Mouse (Mus musculus) heart, embryonic 10.5 days (tissue): ENCODE measurements around the gene Mllt6. TPM values are rescaled to one million over a fixed set of nuclear protein-coding genes. Genes with fewer than 3 reads are reported as not detected.
A peak's percentile ranks its signal among the peaks of the same experiment; 100 is the strongest.

Source experiments
- DNase-seq: peaks from one replicate; pipeline ENCODE4 v3.0.0-alpha.2; 2017; ENCODE audit warnings: low spot score
- H3K27ac ChIP-seq: fragments of 300-500 bp; sonication (generic); 2 replicates; pipeline ENCODE4 v1.5.1; 2016; ENCODE audit warnings: mild to moderate bottlenecking
- H3K27me3 ChIP-seq: fragments of 300-500 bp; sonication (generic); 2 replicates; pipeline ENCODE4 v1.6.1; 2016; ENCODE audit warnings: mild to moderate bottlenecking; ENCODE audit not compliant: poor library complexity, insufficient read depth, severe bottlenecking
- H3K36me3 ChIP-seq: fragments of 300-500 bp; sonication (generic); 2 replicates; pipeline ENCODE4 v1.6.1; 2016; ENCODE audit warnings: mild to moderate bottlenecking, moderate library complexity
- H3K4me1 ChIP-seq: fragments of 300-500 bp; sonication (generic); 2 replicates; pipeline ENCODE4 v1.6.1; 2016; ENCODE audit warnings: mild to moderate bottlenecking
- H3K4me3 ChIP-seq: fragments of 300-500 bp; sonication (generic); 2 replicates; pipeline ENCODE4 v1.5.1; 2016; ENCODE audit warnings: mild to moderate bottlenecking, moderate library complexity
- H3K9me3 ChIP-seq: fragments of 300-500 bp; sonication (generic); 2 replicates; pipeline ENCODE4 v1.6.1; 2016; ENCODE audit warnings: mild to moderate bottlenecking, moderate library complexity
- WGBS: fragments of 180-500 bp; shearing (Covaris S2); methylation state at CpG from one replicate; pipeline ENCODE4 v1.1.7; 2016; 5-methylcytosine and 5-hydroxymethylcytosine counted together
- polyA plus RNA-seq: library from polyadenylated mRNA; unstranded; fragments of >200 nt; fragmentation: Nextera tagmentation; extraction: Ambion mirVana; gene quantifications from 2 replicates; pipeline ENCODE4 v1.2.1, GENCODE M21; 2016

Mllt6 gene
- polyA plus RNA-seq, 1 experiment from 2014 or later, result 2.2 TPM

DNA sequence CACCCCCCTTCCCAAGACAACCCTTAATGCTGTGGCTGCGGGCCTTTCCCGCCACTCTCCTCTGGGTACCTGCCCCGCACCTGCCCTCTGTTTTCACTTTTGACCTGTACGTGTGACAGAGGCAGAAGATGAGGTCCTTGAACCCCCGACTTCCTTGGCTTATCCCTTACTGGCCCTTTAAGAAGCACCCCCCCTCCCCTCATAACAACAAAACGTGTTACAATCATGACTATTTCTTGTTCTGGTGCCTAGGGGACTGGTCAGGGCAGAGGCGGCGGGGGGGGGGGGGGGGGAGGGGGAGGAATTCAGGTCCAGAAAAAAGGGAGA is 1.1 kb downstream of the Mllt6 start:
- no peak for DNase-seq
- H3K4me3 ChIP-seq, result peak overlapping the region; percentile 91
- peaks cover 69% of the 10 kb centered on the region for H3K4me1 ChIP-seq
- peaks cover 42% of the 10 kb centered on the region for H3K36me3 ChIP-seq
- H3K9me3 ChIP-seq, result no peaks in the 10 kb centered on the region
- H3K27ac ChIP-seq, result peak overlapping the region; percentile 97
- H3K27me3 ChIP-seq, result 0 out of 2 replicates have a peak, but pooled peaks cover 11% of the 10 kb centered on the region
- under 1% methylated on average over 6 of the region's 8 CpGs for WGBS

DNA sequence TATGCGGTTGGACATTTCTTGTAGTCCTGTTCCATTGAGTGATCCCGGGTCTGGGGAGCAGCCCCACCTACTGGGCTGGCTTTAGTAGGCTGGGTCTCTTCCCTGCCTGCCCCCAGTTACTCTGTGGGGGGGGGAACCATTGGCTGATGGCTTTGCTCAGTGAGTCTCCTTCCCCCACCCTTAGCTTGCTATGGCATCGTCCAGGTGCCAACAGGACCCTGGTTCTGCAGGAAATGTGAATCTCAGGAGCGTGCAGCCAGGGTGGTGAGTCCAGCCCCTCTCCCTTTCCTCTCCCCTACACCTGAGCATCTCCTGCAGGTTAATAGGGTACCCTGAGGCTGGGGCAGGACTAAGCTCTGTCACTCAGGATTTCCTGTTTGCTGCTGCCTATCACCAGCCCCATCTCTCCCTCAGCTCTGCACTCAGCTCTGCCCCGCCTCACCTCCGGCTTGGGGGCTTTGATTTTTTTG is 1.6 kb downstream of the Mllt6 start:
- Histone ChIP-seq H3K27me3 (0 out of 2 replicates have a peak, but pooled peaks cover 11% of the 10 kb centered on the region), H3K36me3 (peaks cover 44% of the 10 kb centered on the region), H3K4me1 (peaks cover 69% of the 10 kb centered on the region), H3K9me3 (no peaks in the 10 kb centered on the region), H3K27ac (peak overlapping the region; percentile 97), H3K4me3 (peak overlapping the region; percentile 91)
- 33% methylated on average over 6 of the region's 6 CpGs for WGBS
- no peak for DNase-seq

DNA sequence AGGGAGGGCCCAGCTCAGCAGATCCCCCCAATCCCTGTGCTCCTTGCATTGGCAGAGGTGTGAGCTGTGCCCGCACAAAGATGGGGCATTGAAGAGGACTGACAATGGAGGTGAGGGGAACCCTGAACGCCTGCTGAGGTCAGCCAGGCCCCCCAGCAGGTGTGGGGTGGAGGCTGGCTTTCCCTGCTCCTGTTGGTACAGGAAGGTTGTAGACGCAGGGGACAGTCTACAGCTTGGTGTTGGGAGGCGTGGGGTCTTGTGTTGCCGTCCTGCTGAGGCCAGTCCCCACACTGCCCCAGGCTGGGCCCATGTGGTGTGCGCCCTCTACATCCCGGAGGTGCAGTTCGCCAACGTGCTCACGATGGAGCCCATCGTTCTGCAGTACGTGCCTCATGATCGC is 2.2 kb downstream of the Mllt6 start:
- Histone ChIP-seq H3K27ac (0 out of 2 replicates have a peak overlapping the region, but pooled peaks have one; percentile 97), H3K27me3 (0 out of 2 replicates have a peak, but pooled peaks cover 11% of the 10 kb centered on the region), H3K4me3 (peak overlapping the region; percentile 91; the same call in 1 of the 2 replicates), H3K9me3 (no peaks in the 10 kb centered on the region), H3K4me1 (peaks cover 70% of the 10 kb centered on the region), H3K36me3 (peaks cover 49% of the 10 kb centered on the region)
- WGBS, result 86% methylated on average over 13 of the region's 13 CpGs
- DNase-seq, result no peak

DNA sequence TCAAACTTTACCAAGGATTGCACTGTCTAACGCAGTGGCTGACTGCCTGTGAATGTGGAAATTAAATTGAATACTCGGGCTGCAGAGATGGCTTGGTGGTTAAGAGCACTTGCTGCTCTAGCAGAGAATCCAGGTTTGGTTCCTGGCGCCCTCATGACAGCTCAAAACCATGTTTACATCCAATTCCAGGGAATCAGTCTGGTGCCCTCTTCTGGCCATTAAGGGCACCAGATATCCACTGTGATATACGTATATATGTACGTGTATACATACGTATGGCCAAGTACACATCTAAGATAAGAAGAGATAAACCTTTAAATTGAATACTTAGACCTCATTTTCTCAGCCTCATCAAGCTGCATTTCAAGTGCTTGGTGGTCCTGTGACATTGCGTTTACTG is 3.0 kb downstream of the Mllt6 start:
- WGBS, result 90% methylated on average over 7 of the region's 7 CpGs
- Histone ChIP-seq H3K27ac (no peak overlapping the region), H3K4me1 (peaks cover 70% of the 10 kb centered on the region), H3K9me3 (no peaks in the 10 kb centered on the region), H3K27me3 (0 out of 2 replicates have a peak, but pooled peaks cover 7% of the 10 kb centered on the region), H3K4me3 (no peak overlapping the region), H3K36me3 (peaks cover 57% of the 10 kb centered on the region)
- DNase-seq, result no peak

DNA sequence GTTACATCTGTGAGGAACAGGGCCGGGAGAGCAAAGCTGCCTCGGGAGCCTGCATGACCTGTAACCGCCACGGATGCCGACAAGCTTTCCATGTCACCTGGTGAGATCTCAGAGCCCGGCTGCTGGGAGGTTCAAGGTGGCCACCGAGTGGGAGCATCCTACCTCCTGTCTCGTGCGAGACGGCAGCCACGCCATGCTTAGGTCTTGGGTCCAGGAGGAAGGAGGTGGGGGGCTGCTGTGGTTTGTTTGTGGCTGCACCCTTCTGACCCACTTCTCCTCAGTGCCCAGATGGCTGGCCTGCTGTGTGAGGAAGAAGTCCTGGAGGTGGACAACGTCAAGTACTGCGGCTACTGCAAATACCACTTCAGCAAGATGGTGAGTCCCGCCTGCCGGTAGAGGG is 3.6 kb downstream of the Mllt6 start:
- H3K27me3 ChIP-seq, result 0 out of 2 replicates have a peak, but pooled peaks cover 1% of the 10 kb centered on the region
- no peak overlapping the region for H3K27ac ChIP-seq
- DNase-seq, result no peak
- H3K36me3 ChIP-seq, result peaks cover 63% of the 10 kb centered on the region
- no peaks in the 10 kb centered on the region for H3K9me3 ChIP-seq
- WGBS, result 89% methylated on average over 15 of the region's 15 CpGs
- no peak overlapping the region for H3K4me3 ChIP-seq
- H3K4me1 ChIP-seq, result peaks cover 66% of the 10 kb centered on the region

DNA sequence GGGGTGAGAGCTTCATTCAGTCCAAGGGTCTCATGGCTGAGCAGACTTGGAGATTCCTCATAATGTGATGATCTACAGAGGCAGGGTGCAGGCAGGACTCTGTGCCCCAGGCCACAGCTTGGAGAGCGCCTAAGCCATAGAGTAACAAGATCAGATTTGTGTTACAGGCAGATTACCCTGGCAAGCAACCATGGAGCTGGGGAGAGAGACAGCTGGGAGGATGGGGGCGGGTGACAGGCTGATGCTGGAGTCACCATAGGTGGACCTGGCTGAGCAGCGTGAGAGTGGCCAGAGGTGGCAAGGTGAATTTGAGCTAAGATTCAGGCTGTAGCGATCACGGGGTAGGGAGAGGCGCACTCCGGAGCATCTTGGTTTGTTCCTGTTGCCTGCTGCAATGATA is 4.9 kb downstream of the Mllt6 start:
- 85% methylated on average over 7 of the region's 7 CpGs for WGBS
- Histone ChIP-seq H3K27me3 (no peaks in the 10 kb centered on the region), H3K9me3 (no peaks in the 10 kb centered on the region), H3K4me3 (0 out of 2 replicates have a peak overlapping the region, but pooled peaks have one; percentile 47), H3K36me3 (peaks cover 76% of the 10 kb centered on the region), H3K27ac (peak overlapping the region; percentile 91; the same call in 1 of the 2 replicates), H3K4me1 (peaks cover 57% of the 10 kb centered on the region)
- DNase-seq, result no peak

DNA sequence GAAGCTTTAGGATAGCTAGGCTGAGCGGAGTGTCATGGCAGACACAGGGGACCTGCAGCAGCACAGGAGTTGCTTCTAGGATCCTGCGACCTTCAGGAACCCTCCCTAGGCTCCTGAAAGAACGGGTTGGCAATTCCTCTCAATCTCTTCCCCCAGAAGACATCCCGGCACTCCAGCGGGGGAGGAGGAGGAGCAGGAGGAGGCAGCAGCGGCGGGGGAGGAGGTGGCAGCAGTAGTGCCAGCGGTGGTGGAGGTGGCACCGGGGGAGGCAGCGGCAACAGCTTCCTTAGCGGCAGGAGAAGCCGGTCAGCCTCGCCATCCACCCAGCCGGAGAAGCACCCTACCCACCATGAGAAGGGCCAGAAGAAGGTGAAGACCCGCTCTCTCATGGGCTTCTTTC is 6.1 kb downstream of the Mllt6 start:
- no peak for DNase-seq
- H3K27ac ChIP-seq, result peak overlapping the region; percentile 91

DNA sequence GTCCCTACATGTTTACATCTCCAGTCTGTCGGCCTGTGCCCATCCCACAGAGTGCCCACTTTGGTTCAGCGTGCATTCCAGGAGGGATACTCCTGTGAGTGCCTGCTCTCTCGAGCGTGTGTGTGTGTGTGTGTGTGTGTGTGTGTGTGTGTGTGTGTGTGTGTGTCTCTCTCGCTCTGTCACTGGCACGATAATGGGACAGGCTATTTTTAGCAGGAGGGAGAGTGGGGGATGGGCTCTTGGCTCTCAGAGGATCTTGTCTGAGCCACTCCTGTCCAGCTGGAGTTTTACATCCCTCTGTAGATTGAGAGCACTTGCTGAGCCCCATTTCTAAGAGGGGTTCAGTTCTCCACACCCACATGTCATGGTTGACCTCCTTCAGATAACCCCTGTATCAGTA is 6.6 kb downstream of the Mllt6 start:
- peak overlapping the region; percentile 91 for H3K27ac ChIP-seq
- H3K4me3 ChIP-seq, result peak overlapping the region; percentile 47
- DNase-seq, result peak; percentile 93
- WGBS, result 9% methylated on average over 6 of the region's 6 CpGs
- peaks cover 49% of the 10 kb centered on the region for H3K4me1 ChIP-seq
- H3K9me3 ChIP-seq, result no peaks in the 10 kb centered on the region
- H3K36me3 ChIP-seq, result peaks cover 93% of the 10 kb centered on the region
- no peaks in the 10 kb centered on the region for H3K27me3 ChIP-seq

More for the DNA sequence above, 6.1 kb downstream of the Mllt6 start:
- Histone ChIP-seq H3K36me3 (peaks cover 88% of the 10 kb centered on the region), H3K9me3 (no peaks in the 10 kb centered on the region), H3K27me3 (no peaks in the 10 kb centered on the region), H3K4me3 (peak overlapping the region; percentile 47), H3K4me1 (peaks cover 54% of the 10 kb centered on the region)
- 29% methylated on average over 15 of the region's 15 CpGs for WGBS

DNA sequence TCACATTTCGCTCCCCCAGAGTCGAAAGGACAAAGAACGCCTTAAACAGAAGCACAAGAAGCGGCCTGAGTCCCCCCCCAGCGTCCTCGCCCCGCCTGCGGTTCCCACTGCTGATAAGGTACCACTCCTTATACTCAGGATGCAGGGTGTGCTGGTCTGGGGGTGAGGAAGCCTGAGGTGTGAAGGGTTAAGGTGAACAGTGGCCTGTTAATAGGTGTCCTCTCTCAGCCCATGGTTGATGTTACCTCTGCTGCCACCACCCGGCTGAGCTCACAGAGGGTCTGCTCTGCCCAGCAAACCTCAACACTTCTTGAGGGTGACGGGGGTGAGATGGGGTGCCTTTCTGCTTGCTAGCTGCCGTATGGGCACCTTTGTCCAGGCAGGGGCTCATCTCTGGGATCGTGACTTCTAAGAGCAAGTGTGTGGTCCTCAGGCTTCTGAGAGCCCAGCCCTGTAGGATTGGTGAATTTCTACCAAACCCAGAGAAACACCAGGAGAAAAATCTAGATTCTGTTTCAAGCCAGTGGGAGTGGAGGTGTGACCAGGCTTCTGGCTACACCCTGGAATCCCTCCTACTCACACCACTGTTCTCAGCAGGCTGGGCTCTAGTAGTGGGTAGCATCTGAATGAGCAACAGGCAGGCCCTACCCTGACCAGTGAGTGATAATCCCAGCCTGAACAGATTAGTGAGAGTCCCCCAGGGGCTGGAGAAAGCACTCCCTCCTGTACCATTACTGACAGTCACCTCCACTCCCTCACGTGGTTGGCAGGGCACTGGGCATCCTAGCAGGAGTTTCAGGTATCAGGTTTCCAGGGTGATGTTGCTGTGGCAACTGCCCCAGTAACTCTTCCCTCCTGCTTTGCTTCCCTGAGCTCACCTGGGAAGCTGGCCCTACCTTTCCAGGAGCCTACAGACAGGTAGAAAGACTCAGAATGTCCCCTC is 7.3 kb downstream of the Mllt6 start:
- H3K27ac ChIP-seq, result peak overlapping the region; percentile 91
- peak overlapping the region; percentile 47 for H3K4me3 ChIP-seq
- 26% methylated on average over 13 of the region's 13 CpGs for WGBS

DNA sequence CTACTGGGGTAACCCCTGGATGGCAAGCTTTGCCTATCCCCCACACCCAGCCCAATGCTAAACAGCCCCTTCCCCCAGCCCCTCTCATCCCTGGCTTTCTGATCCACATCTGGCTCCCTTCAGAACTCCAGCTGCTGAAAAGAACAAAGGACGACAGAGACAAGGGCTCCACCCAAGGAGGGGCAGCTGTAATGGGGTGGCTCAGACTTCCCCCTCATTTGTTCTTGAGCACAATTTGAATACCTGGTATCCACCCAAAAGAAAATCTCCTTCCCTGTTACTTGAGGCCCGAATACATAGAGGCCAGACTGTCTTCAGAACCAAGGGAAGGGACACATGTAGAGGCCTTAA is 7.9 kb downstream of the Mllt6 start:
- DNase-seq, result no peak
- 47% methylated on average over 2 of the region's 2 CpGs for WGBS
- Histone ChIP-seq H3K27me3 (no peaks in the 10 kb centered on the region), H3K9me3 (no peaks in the 10 kb centered on the region), H3K4me3 (no peak overlapping the region), H3K27ac (no peak overlapping the region), H3K36me3 (peaks cover 94% of the 10 kb centered on the region), H3K4me1 (peaks cover 47% of the 10 kb centered on the region)

More for the DNA sequence above, 7.3 kb downstream of the Mllt6 start:
- H3K36me3 ChIP-seq, result peaks cover 94% of the 10 kb centered on the region
- no peak for DNase-seq
- no peaks in the 10 kb centered on the region for H3K9me3 ChIP-seq
- H3K4me1 ChIP-seq, result peaks cover 42% of the 10 kb centered on the region
- H3K27me3 ChIP-seq, result no peaks in the 10 kb centered on the region

DNA sequence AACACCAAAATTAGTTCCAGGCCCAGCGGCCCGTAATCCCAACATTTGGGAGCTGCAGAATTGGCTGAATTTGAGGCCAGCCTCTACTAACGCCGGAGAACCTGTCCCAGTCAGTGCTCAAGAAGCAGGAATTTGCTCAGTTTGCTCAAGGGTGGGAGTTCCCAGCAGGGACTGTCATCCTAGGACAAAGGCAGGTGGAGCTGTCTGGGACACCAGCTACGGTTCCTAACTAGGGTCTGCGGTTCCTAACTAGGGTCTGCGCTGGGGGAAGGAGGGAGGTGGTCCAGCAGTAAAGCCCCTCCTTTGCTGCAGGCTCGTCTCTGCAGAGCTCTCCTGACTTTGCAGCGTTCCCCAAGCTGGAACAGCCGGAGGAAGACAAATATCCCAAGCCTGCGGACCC is 9.9 kb downstream of the Mllt6 start:
- DNase-seq, result no peak
- Histone ChIP-seq H3K36me3 (peaks cover 95% of the 10 kb centered on the region), H3K27me3 (no peaks in the 10 kb centered on the region), H3K4me1 (peaks cover 51% of the 10 kb centered on the region), H3K4me3 (no peak overlapping the region), H3K9me3 (no peaks in the 10 kb centered on the region), H3K27ac (no peak overlapping the region)
- 83% methylated on average over 11 of the region's 11 CpGs for WGBS

DNA sequence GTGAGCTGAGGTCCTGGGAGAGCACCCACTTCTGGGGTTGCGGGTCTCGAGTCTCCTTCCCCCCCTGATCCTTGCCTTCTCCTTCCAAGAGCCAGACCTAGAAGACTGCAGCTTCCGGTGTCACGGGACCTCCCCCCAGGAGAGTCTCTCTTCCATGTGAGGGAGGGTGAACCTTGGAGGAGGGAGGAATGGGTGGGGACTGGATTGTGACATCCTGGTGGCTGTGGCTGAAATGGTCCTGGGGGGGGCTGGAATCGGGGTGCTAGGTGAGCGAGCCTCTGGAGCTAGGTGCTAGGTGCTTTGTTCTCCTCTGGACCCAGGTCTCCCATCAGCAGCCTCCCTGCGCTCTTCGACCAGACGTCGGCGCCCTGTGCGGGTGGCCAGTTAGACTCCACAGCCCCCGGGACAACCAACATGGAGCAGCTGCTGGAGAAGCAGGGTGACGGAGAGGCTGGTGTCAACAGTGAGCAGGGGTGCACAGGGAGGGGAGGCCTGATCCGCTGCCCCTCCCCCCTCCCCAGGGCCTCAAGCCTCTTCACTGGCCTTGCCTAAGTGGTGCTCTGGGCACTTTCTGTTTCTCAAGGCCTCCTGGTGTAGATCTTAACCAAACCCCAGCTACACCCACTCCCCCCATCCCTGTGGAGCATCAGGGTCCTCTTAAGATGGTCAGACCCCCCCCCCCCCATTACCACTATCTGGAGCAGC is 13.0 kb downstream of the Mllt6 start:
- Histone ChIP-seq H3K36me3 (peaks cover 94% of the 10 kb centered on the region), H3K4me1 (peaks cover 36% of the 10 kb centered on the region), H3K27ac (peak overlapping the region; percentile 42; the same call in 1 of the 2 replicates), H3K27me3 (no peaks in the 10 kb centered on the region), H3K4me3 (0 out of 2 replicates have a peak overlapping the region, but pooled peaks have one; percentile 5), H3K9me3 (no peaks in the 10 kb centered on the region)
- 65% methylated on average over 15 of the region's 15 CpGs for WGBS
- DNase-seq, result no peak

DNA sequence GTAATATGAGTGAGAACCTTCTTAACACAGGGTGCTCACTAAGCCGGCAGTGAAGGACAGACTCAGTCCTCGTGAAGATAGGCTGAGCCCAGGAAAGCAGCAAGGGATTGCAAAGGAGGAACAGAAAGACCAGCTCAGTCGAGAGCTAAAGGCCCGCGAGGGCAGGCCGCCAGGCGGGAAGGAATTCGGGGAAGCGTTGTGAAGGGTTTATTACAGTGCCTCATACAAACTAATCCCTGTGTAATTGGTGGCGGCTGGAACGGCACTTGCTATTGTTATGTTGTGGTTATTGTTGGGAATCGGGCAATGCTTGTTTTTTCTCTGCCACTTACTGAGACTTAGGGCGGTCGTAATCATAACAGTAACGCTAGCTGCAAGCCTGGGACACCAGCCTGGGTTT is 14.2 kb downstream of the Mllt6 start:
- WGBS, result 85% methylated on average over 15 of the region's 15 CpGs
- Histone ChIP-seq H3K4me3 (no peak overlapping the region), H3K9me3 (no peaks in the 10 kb centered on the region), H3K4me1 (peaks cover 39% of the 10 kb centered on the region), H3K27me3 (no peaks in the 10 kb centered on the region), H3K36me3 (peaks cover 94% of the 10 kb centered on the region), H3K27ac (no peak overlapping the region)
- DNase-seq, result no peak
